Mouse (Mus musculus) liver, adult (tissue): Measurements from ENCODE around the gene Cep112.

Experiments used
- GATA4 ChIP-seq: IDR thresholded peaks from 2 replicates; pipeline ENCODE4 v1.6.1; 2014; ENCODE audit warnings: mild to moderate bottlenecking, low read length; ENCODE audit not compliant: insufficient replicate concordance

The Cep112 gene

GRCm38 (mm10) chr11:108851771-108852170, 426.8 kb downstream of the Cep112 start:
- no peak for TF ChIP-seq GATA4

- no peak for TF ChIP-seq GATA4
Observed at GRCm38 (mm10) chr11:108857254-108857653, 432.3 kb downstream of the Cep112 start.

- TF ChIP-seq GATA4: no peak
Observed at GRCm38 (mm10) chr11:108857678-108858338, 432.8 kb downstream of the Cep112 start.

GRCm38 (mm10) chr11:108858339-108858804, 433.4 kb downstream of the Cep112 start:
- no peak for TF ChIP-seq GATA4

- TF ChIP-seq GATA4: no peak
Observed at GRCm38 (mm10) chr11:108858846-108859245, 433.9 kb downstream of the Cep112 start.

- no peak for TF ChIP-seq GATA4
Observed at GRCm38 (mm10) chr11:108862360-108862759, 437.4 kb downstream of the Cep112 start.

GRCm38 (mm10) chr11:108865746-108866145, 440.8 kb downstream of the Cep112 start:
- TF ChIP-seq GATA4: no peak

GRCm38 (mm10) chr11:108867538-108867937, 442.5 kb downstream of the Cep112 start:
- TF ChIP-seq GATA4: no peak

GRCm38 (mm10) chr11:108871748-108872147, 446.8 kb downstream of the Cep112 start:
- no peak for TF ChIP-seq GATA4

- no peak for TF ChIP-seq GATA4
Observed at GRCm38 (mm10) chr11:108876633-108877205, 451.7 kb downstream of the Cep112 start.

- TF ChIP-seq GATA4: no peak
Observed at GRCm38 (mm10) chr11:108877520-108877919, 452.5 kb downstream of the Cep112 start.

- TF ChIP-seq GATA4: no peak
Observed at GRCm38 (mm10) chr11:108880546-108880945, 455.6 kb downstream of the Cep112 start.

- TF ChIP-seq GATA4: no peak
Observed at GRCm38 (mm10) chr11:108881662-108882061, 456.7 kb downstream of the Cep112 start.

- no peak for TF ChIP-seq GATA4
Observed at GRCm38 (mm10) chr11:108885276-108885896, 460.4 kb downstream of the Cep112 start.

GRCm38 (mm10) chr11:108886060-108886459, 461.1 kb downstream of the Cep112 start:
- no peak for TF ChIP-seq GATA4

GRCm38 (mm10) chr11:108889121-108889520, 464.1 kb downstream of the Cep112 start:
- no peak for TF ChIP-seq GATA4
